In genomic region chr10:118441898-118442297, GRCm38 (mm10) we compare ENCODE assay signal across 11 mouse cellular contexts. TPM values are rescaled to one million over a fixed set of nuclear protein-coding genes. Genes with fewer than 3 reads are reported as not detected.
DNase-seq lines count a peak whose midpoint lies in the region; ATAC-seq and TF ChIP-seq lines count a peak whose summit lies in the region.
"Had no signal": no experiment of that assay in that cellular context is flagged by ENCODE, and none has a peak within 500 bp of the region (broad histone marks: within the 10 kb centered on the region; RNA-seq: fewer than 3 reads in every experiment).

No protein-coding gene starts in this region.

- no peaks in the 10 kb centered on the region for H3K36me3 ChIP-seq in forebrain, embryonic 14.5 days (ENCODE audit: control insufficient read depth, insufficient read depth, low read length)
- H3K36me3 ChIP-seq in forebrain, embryonic 10.5 days (replicated peaks) = no peaks in the 10 kb centered on the region

- no peak for ATAC-seq in forebrain, embryonic 14.5 days
- ATAC-seq in megakaryocyte, adult 5-6 weeks (ENCODE audit: poor library complexity, severe bottlenecking) = 0 out of 2 replicates have a peak, but pooled peaks have one; percentile 20

- intact Hi-C loops in left cerebral cortex, adult 2 months (cut with DNase I) = loop anchor here (5.0 to 10.0 kb wide), 3 partner anchors 63 to 633 kb away; no protein-coding TSS in a partner anchor

- H3K4me2 ChIP-seq in forebrain, embryonic 14.5 days (ENCODE audit: low read length) = no peak overlapping the region

- WGBS in forebrain, embryonic 14.5 days = 83% methylated on average over 3 of the region's 3 CpGs
- WGBS in forebrain, embryonic 10.5 days = 87% methylated on average over 3 of the region's 3 CpGs

- H3K27me3 ChIP-seq in forebrain, embryonic 14.5 days (replicated peaks; ENCODE audit: control insufficient read depth, insufficient read depth, low read length) = no peaks in the 10 kb centered on the region
- H3K27me3 ChIP-seq in forebrain, embryonic 10.5 days (ENCODE audit: poor library complexity, severe bottlenecking) = no peaks in the 10 kb centered on the region

- no peaks in the 10 kb centered on the region for H3K4me1 ChIP-seq in forebrain, embryonic 14.5 days (ENCODE audit: control insufficient read depth, insufficient read depth, low read length)
- no peaks in the 10 kb centered on the region for H3K4me1 ChIP-seq in forebrain, embryonic 10.5 days

- H3K9ac ChIP-seq in forebrain, embryonic 14.5 days (ENCODE audit: low read length) = no peak overlapping the region

- no peak overlapping the region for H3K4me3 ChIP-seq in forebrain, embryonic 14.5 days (ENCODE audit: low read depth, low read length)
- H3K4me3 ChIP-seq in forebrain, embryonic 10.5 days = no peak overlapping the region
- H3K4me3 ChIP-seq in left cerebral cortex, adult 2 months = no peak overlapping the region

- no peak overlapping the region for H3K27ac ChIP-seq in forebrain, embryonic 14.5 days (ENCODE audit: low read depth, low read length)
- no peak overlapping the region for H3K27ac ChIP-seq in forebrain, embryonic 10.5 days
- H3K27ac ChIP-seq in left cerebral cortex, adult 2 months = no peak overlapping the region

- peak; percentile 49 for TF ChIP-seq CTCF in left cerebral cortex, adult 2 months (IDR thresholded peaks at IDR 0.05)

- H3K9me3 ChIP-seq in forebrain, embryonic 14.5 days (replicated peaks; ENCODE audit: control insufficient read depth, low read length) = no peaks in the 10 kb centered on the region
- no peaks in the 10 kb centered on the region for H3K9me3 ChIP-seq in forebrain, embryonic 10.5 days

- DNase-seq in forebrain, embryonic 14.5 days (ENCODE audit: low spot score) = peak; percentile 29
- DNase-seq in forebrain, embryonic 10.5 days (ENCODE audit: extremely low spot score, low spot score) = no peak
- no peak for DNase-seq in left cerebral cortex, adult 2 months (ENCODE audit: extremely low spot score in 1 of 2, low spot score in 2 of 2)
- DNase-seq in left cerebral cortex, adult 11 months (ENCODE audit: low spot score) = no peak
- DNase-seq in T-cell, adult 2 months (ENCODE audit: low spot score) = peak; percentile 33
- no peak for DNase-seq in cerebellum, postnatal 4 days (ENCODE audit: low spot score in 2 of 2)
- DNase-seq in neural tube, embryonic 10.5 days (ENCODE audit: extremely low spot score, low spot score) = no peak
- DNase-seq: kidney, adult 11 months; thymus, postnatal 14 days had no signal

RNA-seq across cellular contexts. Expression of gene Ifng, which starts 1.1 kb away (rescaled TPM):
- not detected in 2 replicates for polyA plus RNA-seq in forebrain, embryonic 14.5 days (2014; fragmentation: Nextera tagmentation; extraction: Ambion mirVana)
- polyA plus RNA-seq in forebrain, embryonic 10.5 days (2016; fragmentation: Nextera tagmentation; extraction: Ambion mirVana) = not detected in 2 replicates
- total RNA-seq in left cerebral cortex, adult 2 months (2021) = not detected
- 0.94 and 1.9 TPM in 2 replicates for total RNA-seq in megakaryocyte, adult 5-6 weeks (2015)
- total RNA-seq in megakaryocyte, adult 5-6 weeks (2017) = 1.6 and 2.6 TPM in 2 replicates
- polyA plus RNA-seq: liver, embryonic 16.5 days had no signal

Comparison
In these comparisons a context has a peak if more than half of its experiments do, and no peak if none do; other contexts are left out.
1. DNase-seq: peak in forebrain, embryonic 14.5 days (single experiment) and T-cell, adult 2 months (single experiment); none in forebrain, embryonic 10.5 days (single experiment), left cerebral cortex, adult 2 months (0 of 2), left cerebral cortex, adult 11 months (single experiment), cerebellum, postnatal 4 days (0 of 2) and neural tube, embryonic 10.5 days (single experiment).